Mouse (Mus musculus) retina, embryonic 14.5 days (tissue): ENCODE data around the gene Tigd2.

Source experiments
- DNase-seq: peaks from one replicate; pipeline ENCODE4 v3.0.0-alpha.2; 2015; ENCODE audit warnings: low spot score

The Tigd2 gene

GRCm38 (mm10) chr6:59255909-59256308 lies 47.2 kb downstream of the Tigd2 start:
- DNase-seq: no peak
